Mouse (Mus musculus): Measurements from ENCODE around the gene Nexmif. TPM values are rescaled to one million over a fixed set of nuclear protein-coding genes. Genes with fewer than 3 reads are reported as not detected.

The Nexmif gene
- not detected for total RNA-seq (2023)

DNA sequence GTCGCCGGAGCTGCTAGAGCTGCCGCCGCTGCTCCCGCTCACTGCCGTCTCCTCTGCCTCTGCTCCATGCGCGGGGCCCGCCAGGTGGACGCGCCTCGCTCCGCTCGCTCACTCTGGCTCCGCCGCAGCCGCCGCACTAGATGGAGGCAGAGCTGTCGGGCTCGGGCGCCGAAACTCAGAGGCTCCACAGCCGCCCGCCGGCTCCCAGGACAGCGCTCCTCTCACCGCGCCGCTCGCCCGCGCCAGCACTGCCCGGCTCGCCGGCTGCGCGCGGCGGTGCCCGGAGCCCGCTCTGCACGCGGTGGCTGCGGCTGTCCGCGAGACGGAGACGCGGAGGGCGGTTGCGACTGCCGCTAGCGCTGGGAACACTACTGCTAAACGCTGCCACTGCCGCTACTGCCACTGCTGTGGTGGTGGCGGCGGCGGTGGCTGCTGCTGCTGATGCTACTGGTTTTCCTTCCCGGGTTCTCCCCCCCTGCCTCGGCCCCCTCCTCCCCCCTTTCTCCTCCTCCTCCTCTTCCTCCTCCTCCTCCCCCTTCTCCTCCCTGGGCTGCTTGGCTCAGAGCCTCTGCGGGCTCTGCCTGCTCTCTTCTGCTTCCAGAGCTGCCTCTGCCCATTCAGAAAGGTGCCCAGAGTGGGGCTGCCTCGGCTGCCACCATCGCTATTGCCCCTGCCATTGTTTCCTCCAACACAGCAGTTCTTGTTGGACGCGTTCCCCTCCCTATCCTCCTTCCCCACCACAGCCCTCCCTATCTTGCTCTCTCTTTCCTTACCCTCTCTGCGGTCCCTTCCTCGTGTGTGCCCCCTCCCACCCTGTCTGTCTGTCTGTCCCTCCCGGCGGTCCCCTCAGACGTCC is at the start of gene Nexmif:
TSS of gene Nexmif (minus strand) at position 450 of the 856 bp plus-strand sequence.

Other genes starting within 250 kb of the Nexmif start
- gene Rlim, start 219.9 kb downstream of the Nexmif start, total RNA-seq (2023): 100 to 1,000 TPM in 1 of 2 experiments, 10 to 100 TPM in 1; 85.4 to 102 TPM
- gene Abcb7, start 212.7 kb upstream of the Nexmif start, total RNA-seq (2023): 10 to 100 TPM; 31.3 to 36.4 TPM